In the genomic region with DNA sequence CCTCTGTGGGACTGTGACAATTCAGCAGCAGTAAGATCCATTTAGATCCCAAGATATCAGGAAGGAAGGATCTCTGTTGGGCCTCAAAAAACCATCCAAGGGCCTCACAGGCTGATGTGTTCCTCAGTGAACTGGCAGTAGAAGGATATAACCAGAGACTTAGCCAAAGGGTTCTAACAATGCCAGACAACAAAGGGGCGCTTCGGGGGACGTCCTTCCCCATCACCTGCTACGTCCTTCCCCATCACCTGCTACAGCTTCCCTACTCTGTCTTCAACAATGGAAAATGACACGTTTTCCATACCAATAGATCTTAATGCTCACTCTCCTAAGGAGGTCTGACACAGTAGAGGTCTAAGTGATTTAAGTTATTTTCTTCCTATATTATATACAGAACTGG, we compare ENCODE assay signal across 24 mouse cellular contexts. TPM values are rescaled to one million over a fixed set of nuclear protein-coding genes. Genes with fewer than 3 reads are reported as not detected.
DNase-seq lines count a peak whose midpoint lies in the region; ATAC-seq and TF ChIP-seq lines count a peak whose summit lies in the region.
"Had no signal": no experiment of that assay in that cellular context is flagged by ENCODE, and none has a peak within 500 bp of the region (broad histone marks: within the 10 kb centered on the region; RNA-seq: fewer than 3 reads in every experiment).

No protein-coding gene starts in this region.

- H3K36me3 ChIP-seq in ES-Bruce4 (ENCODE audit: control insufficient read depth, insufficient read depth, low read length, poor library complexity, severe bottlenecking) (no peaks in the 10 kb centered on the region), ES-E14 (ENCODE audit: control insufficient read depth, insufficient read depth, low read length, poor library complexity, severe bottlenecking) (no peaks in the 10 kb centered on the region; the same call in 1 of the 2 replicates)
- H3K36me3 ChIP-seq in liver, embryonic 12.5 days, result peaks cover 19% of the 10 kb centered on the region
- H3K36me3 ChIP-seq: forebrain, embryonic 12.5 days had no signal

- TF ChIP-seq CTCF in ES-Bruce4 (IDR thresholded peaks at IDR 0.05; ENCODE audit: low read depth, low read length), result no peak

- H3K4me3 ChIP-seq in ES-Bruce4 (ENCODE audit: low read depth, low read length), result no peak overlapping the region
- H3K4me3 ChIP-seq in ES-E14 (ENCODE audit: insufficient read depth in 1 of 2, low read depth in 1 of 2, low read length in 2 of 2, poor library complexity in 1 of 2, severe bottlenecking in 1 of 2), result peak overlapping the region in 1 of 2 experiments; percentile 9; a peak in 1 of 4 replicates
- no peak overlapping the region for H3K4me3 ChIP-seq in liver, embryonic 12.5 days
- H3K4me3 ChIP-seq: embryonic facial prominence, embryonic 13.5 days; embryonic facial prominence, embryonic 15.5 days; erythroblast, embryonic 14.5 days; forebrain, embryonic 10.5 days; forebrain, embryonic 12.5 days had no signal

- no peaks in the 10 kb centered on the region for H3K4me1 ChIP-seq in ES-Bruce4 (ENCODE audit: control insufficient read depth, insufficient read depth, low read length)
- H3K4me1 ChIP-seq in ES-E14 (ENCODE audit: control insufficient read depth in 2 of 2, insufficient read depth in 2 of 2, low read length in 2 of 2, poor library complexity in 1 of 2), result peaks cover 5 to 15% of the 10 kb centered on the region in 2 experiments; a peak in 3 of 4 replicates
- H3K4me1 ChIP-seq in liver, embryonic 12.5 days, result peaks cover 59% of the 10 kb centered on the region

- WGBS in liver, embryonic 12.5 days (ENCODE audit: insufficient replicate concordance), result 79% methylated on average over 5 of the region's 5 CpGs

- H3K9me3 ChIP-seq in ES-Bruce4 (replicated peaks; ENCODE audit: control insufficient read depth, insufficient read depth, low read length, poor library complexity, severe bottlenecking) (no peaks in the 10 kb centered on the region), ES-E14 (ENCODE audit: control insufficient read depth, insufficient read depth, low read depth, low read length) (no peaks in the 10 kb centered on the region)
- H3K9me3 ChIP-seq in liver, embryonic 12.5 days (replicated peaks), result no peaks in the 10 kb centered on the region
- H3K9me3 ChIP-seq: embryonic facial prominence, embryonic 13.5 days; embryonic facial prominence, embryonic 15.5 days; forebrain, embryonic 10.5 days; forebrain, embryonic 12.5 days had no signal

- in situ Hi-C loops in ES-E14 (cut with MboI; ENCODE audit: low sequenced_read_pairs in 2 of 2, unreplicated experiment in 2 of 2), result no loop called here

- TF ChIP-seq EP300 in ES-Bruce4 (IDR thresholded peaks at IDR 0.05; ENCODE audit: insufficient read depth, low read depth, low read length), result no peak

- TF ChIP-seq POLR2A in ES-Bruce4 (IDR thresholded peaks at IDR 0.05; ENCODE audit: insufficient read depth, low read length), result no peak

- H3K27ac ChIP-seq in ES-Bruce4 (ENCODE audit: insufficient read depth, low read length) (peak overlapping the region; percentile 68), ES-E14 (ENCODE audit: insufficient read depth, low read depth, low read length, poor library complexity, severe bottlenecking) (peak overlapping the region; percentile 92)
- H3K27ac ChIP-seq in liver, embryonic 12.5 days, result no peak overlapping the region
- H3K27ac ChIP-seq: embryonic facial prominence, embryonic 13.5 days; embryonic facial prominence, embryonic 15.5 days; forebrain, embryonic 10.5 days; forebrain, embryonic 12.5 days had no signal

- no peak overlapping the region for H3K4me2 ChIP-seq in liver, embryonic 12.5 days
- H3K4me2 ChIP-seq: embryonic facial prominence, embryonic 13.5 days; embryonic facial prominence, embryonic 15.5 days; forebrain, embryonic 12.5 days had no signal

- DNase-seq in ES-E14 (ENCODE audit: low read depth, low spot score) (peak; percentile 51), WW6 (ENCODE audit: low read depth, low spot score) (peak; percentile 53)
- DNase-seq in layer of hippocampus, postnatal 10 days (ENCODE audit: low spot score in 2 of 2), result no peak
- DNase-seq in urinary bladder, postnatal 4 days (ENCODE audit: low spot score in 2 of 2), result no peak
- DNase-seq in kidney, postnatal 14 days, result no peak
- DNase-seq: adrenal gland, adult 8-10 months; adrenal gland, postnatal 25 days; cerebellum, adult 11 months; cerebellum, adult 18-20 months; cerebellum, adult 8-10 months; cerebellum, adult 9-11 months; cerebellum, postnatal 14 days; cerebellum, postnatal 36 days; embryo, embryonic 11 days had no signal

- no peaks in the 10 kb centered on the region for H3K27me3 ChIP-seq in ES-Bruce4 (ENCODE audit: control insufficient read depth, insufficient read depth, low read length, poor library complexity, severe bottlenecking)
- H3K27me3 ChIP-seq in liver, embryonic 12.5 days (replicated peaks), result no peaks in the 10 kb centered on the region
- H3K27me3 ChIP-seq: embryonic facial prominence, embryonic 13.5 days; embryonic facial prominence, embryonic 15.5 days; forebrain, embryonic 12.5 days had no signal

- H3K9ac ChIP-seq in ES-Bruce4 (ENCODE audit: low read depth, poor library complexity, severe bottlenecking) (no peak overlapping the region), ES-E14 (ENCODE audit: insufficient read depth, low read depth, low read length, poor library complexity, severe bottlenecking) (peak overlapping the region; percentile 14; the same call in 1 of the 2 replicates)
- H3K9ac ChIP-seq in liver, embryonic 12.5 days, result no peak overlapping the region
- H3K9ac ChIP-seq: embryonic facial prominence, embryonic 13.5 days; embryonic facial prominence, embryonic 15.5 days; forebrain, embryonic 12.5 days had no signal

- no peak for ATAC-seq in liver, embryonic 12.5 days
- ATAC-seq: activated CD4-positive, CD25-positive, alpha-beta regulatory T cell, adult 4 months; forebrain, embryonic 14.5 days; forebrain, embryonic 16.5 days had no signal

TF ChIP-seq in ES-E14, 5 proteins besides CTCF, POLR2A, EP300 and RAD21:
- TF ChIP-seq ZNF384 (IDR thresholded peaks at IDR 0.05; ENCODE audit: low read depth, low read length), result no peak
- TF ChIP-seq MAFK (IDR thresholded peaks at IDR 0.05; ENCODE audit: insufficient read depth, low read depth, low read length), result no peak
- no peak for TF ChIP-seq HCFC1 (IDR thresholded peaks at IDR 0.05; ENCODE audit: borderline replicate concordance, insufficient read depth, low read length)

RNA-seq across cellular contexts. Expression of gene Nkiras2, which starts 2.7 kb away (rescaled TPM):
- 29.1 and 30.0 TPM in 2 replicates for polyA plus RNA-seq in ES-Bruce4 (2011; ENCODE audit: insufficient read depth, insufficient read length, low read depth, missing spikeins)
- total RNA-seq in ES-E14 (2012; rRNA removed), result 27.3 and 30.7 TPM in 2 replicates
- total RNA-seq in layer of hippocampus, postnatal 10 days (2021), result 10 to 100 TPM; 25.6 to 27.9 TPM
- polyA plus RNA-seq in liver, embryonic 12.5 days (2016; fragmentation: Nextera tagmentation; extraction: Ambion mirVana), result 22.5 and 24.4 TPM in 2 replicates

RNA-seq across cellular contexts. Expression of gene Dnajc7, which starts 3.6 kb away (rescaled TPM):
- polyA plus RNA-seq in ES-Bruce4 (2011; ENCODE audit: insufficient read depth, insufficient read length, low read depth, missing spikeins), result 369 and 376 TPM in 2 replicates
- 139 and 208 TPM in 2 replicates for total RNA-seq in ES-E14 (2012; rRNA removed)
- total RNA-seq in layer of hippocampus, postnatal 10 days (2021), result 100 to 1,000 TPM; 250 to 255 TPM
- polyA plus RNA-seq in liver, embryonic 12.5 days (2016; fragmentation: Nextera tagmentation; extraction: Ambion mirVana), result 109 and 122 TPM in 2 replicates

RNA-seq across cellular contexts. Expression of gene Cnp, which starts 41.6 kb away (rescaled TPM):
- 6.9 and 7.5 TPM in 2 replicates for polyA plus RNA-seq in ES-Bruce4 (2011; ENCODE audit: insufficient read depth, insufficient read length, low read depth, missing spikeins)
- 9.4 and 11.9 TPM in 2 replicates for total RNA-seq in ES-E14 (2012; rRNA removed)
- 10 to 100 TPM; 88.0 to 92.7 TPM for total RNA-seq in layer of hippocampus, postnatal 10 days (2021)
- polyA plus RNA-seq in liver, embryonic 12.5 days (2016; fragmentation: Nextera tagmentation; extraction: Ambion mirVana), result 12.9 and 15.1 TPM in 2 replicates

Comparison
In these comparisons a context has a peak if more than half of its experiments do, and no peak if none do; other contexts are left out.
1. DNase-seq: peak in ES-E14 (single experiment) and WW6 (single experiment); none in layer of hippocampus, postnatal 10 days (0 of 2), urinary bladder, postnatal 4 days (0 of 2) and kidney, postnatal 14 days (single experiment).